Mouse (Mus musculus) intestine, postnatal 0 days (tissue): ENCODE measurements around the gene Ifna11. TPM values are rescaled to one million over a fixed set of nuclear protein-coding genes. Genes with fewer than 3 reads are reported as not detected.
"Not testable (repeated sequence)": the region's sequence is repeated elsewhere in the genome, so short reads cannot be mapped to it uniquely, and the experiment has no call there.

ENCODE experiments used
- ATAC-seq: fragments of 200-750 bp; cut with Nextera tagmentation; 2 replicates; pipeline ENCODE4 v1.8.0; 2017; ENCODE audit warnings: mild to moderate bottlenecking, moderate TSS enrichment, moderate library complexity
- H3K27ac ChIP-seq: fragments of 300-500 bp; sonication (generic); 2 replicates; pipeline ENCODE4 v1.5.1; 2014; ENCODE audit warnings: mild to moderate bottlenecking, low read depth, low read length, moderate library complexity
- H3K27me3 ChIP-seq: fragments of 300-500 bp; sonication (generic); replicated peaks from 2 replicates; pipeline ENCODE4 v1.6.1; 2014; ENCODE audit warnings: low read length, mixed read lengths; ENCODE audit not compliant: control insufficient read depth, insufficient read depth
- H3K36me3 ChIP-seq: fragments of 300-500 bp; sonication (generic); 2 replicates; pipeline ENCODE4 v1.6.1; 2014; ENCODE audit warnings: mild to moderate bottlenecking, moderate library complexity; ENCODE audit not compliant: control insufficient read depth, insufficient read depth
- H3K4me1 ChIP-seq: fragments of 300-500 bp; sonication (generic); replicated peaks from 2 replicates; pipeline ENCODE4 v1.6.1; 2014; ENCODE audit warnings: antibody characterized with exemption, low read length, mixed read lengths; ENCODE audit not compliant: control insufficient read depth, insufficient read depth
- H3K4me2 ChIP-seq: fragments of 300-500 bp; sonication (generic); replicated peaks from 2 replicates; pipeline ENCODE4 v1.6.1; 2014; ENCODE audit warnings: low read depth, mild to moderate bottlenecking, moderate library complexity
- H3K4me3 ChIP-seq: fragments of 300-500 bp; sonication (generic); 2 replicates; pipeline ENCODE4 v1.5.1; 2014; ENCODE audit warnings: low read depth, low read length
- H3K9ac ChIP-seq: fragments of 300-500 bp; sonication (generic); 2 replicates; pipeline ENCODE4 v1.6.1; 2014; ENCODE audit warnings: mild to moderate bottlenecking, low read depth, low read length
- H3K9me3 ChIP-seq: fragments of 300-500 bp; sonication (generic); 2 replicates; pipeline ENCODE4 v1.6.1; 2016; ENCODE audit warnings: mixed run types; ENCODE audit not compliant: control insufficient read depth
- CTCF ChIP-seq: sonication (generic); IDR thresholded peaks from 2 replicates; pipeline ENCODE4 v1.5.1; 2016; ENCODE audit warnings: low read depth, mild to moderate bottlenecking, control low read depth, antibody characterized with exemption, moderate library complexity
- WGBS: fragments of 180-500 bp; shearing (Covaris S2); extraction: QIAGEN DNeasy Blood & Tissue Kit; methylation state at CpG from one replicate; pipeline ENCODE4 v1.1.7; 2014; 5-methylcytosine and 5-hydroxymethylcytosine counted together
- polyA plus RNA-seq: library from polyadenylated mRNA; unstranded; fragments of >200 nt; fragmentation: Nextera tagmentation; extraction: Ambion mirVana; gene quantifications from 2 replicates; pipeline ENCODE4 v1.2.1, GENCODE M21; 2015

Ifna11 gene
- polyA plus RNA-seq, 1 experiment from 2014 or later: not detected

DNA sequence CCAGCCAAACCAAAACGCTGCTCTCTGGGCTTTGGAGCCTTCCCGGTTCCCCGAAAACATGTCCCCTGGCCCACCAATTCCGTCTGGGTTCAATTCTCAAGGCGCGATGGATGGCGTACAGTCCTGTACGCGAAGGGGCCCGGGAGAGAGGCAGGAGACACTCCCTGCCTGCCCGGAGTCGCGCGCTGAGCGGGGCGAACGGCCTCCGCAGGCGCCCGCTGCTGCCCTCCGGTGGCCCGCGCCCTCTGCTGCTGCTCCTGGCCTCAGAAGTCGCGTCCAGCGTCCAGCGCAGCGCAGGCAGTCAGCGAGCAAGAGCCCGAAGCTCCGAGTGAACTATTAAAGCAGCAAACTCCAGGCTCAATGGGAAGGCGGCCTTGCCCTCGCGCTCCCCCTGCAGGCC, 14.0 kb upstream of the Ifna11 start:
- H3K27me3 ChIP-seq, H3K27ac ChIP-seq, H3K4me1 ChIP-seq, H3K9me3 ChIP-seq, H3K36me3 ChIP-seq, H3K4me3 ChIP-seq, ATAC-seq, H3K9ac ChIP-seq, H3K4me2 ChIP-seq: not testable (repeated sequence)
- peak; percentile 53 for TF ChIP-seq CTCF
- WGBS: no CpG with 5 or more reads among the region's 34 CpGs

DNA sequence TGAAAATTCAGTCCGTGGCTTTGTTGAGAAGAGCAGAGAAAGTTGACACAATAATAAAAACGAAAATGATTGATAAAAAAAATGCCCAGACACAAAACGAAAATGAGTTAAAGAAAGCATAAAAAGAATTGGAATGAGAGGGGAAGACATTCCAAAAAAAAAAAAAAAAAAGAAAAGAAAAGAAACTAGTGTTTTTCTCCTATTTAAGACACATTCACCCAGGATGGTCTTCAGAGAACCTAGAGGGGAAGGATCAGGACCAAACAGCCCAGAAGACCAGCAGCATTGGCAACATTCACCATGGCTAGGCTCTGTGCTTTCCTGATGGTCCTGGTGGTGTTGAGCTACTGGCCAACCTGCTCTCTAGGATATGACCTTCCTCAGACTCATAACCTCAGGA, 3.8 kb upstream of the Ifna11 start, which contains the start of gene Ifna7:
Gene Ifna7, plus strand, starts transcription at position 301 of the 400 bp plus-strand sequence.
- H3K36me3 ChIP-seq: no peaks in the 10 kb centered on the region
- no peak for ATAC-seq
- no peak for TF ChIP-seq CTCF
- no peak within 1 kb of the TSS for H3K27ac ChIP-seq
- no peak within 1 kb of the TSS for H3K4me3 ChIP-seq
- H3K9me3 ChIP-seq: no peaks in the 10 kb centered on the region
- H3K9ac ChIP-seq: no peak within 1 kb of the TSS
- WGBS: 52% methylated on average over 3 of the region's 3 CpGs
- no peaks in the 10 kb centered on the region for H3K27me3 ChIP-seq
- no peaks in the 10 kb centered on the region for H3K4me1 ChIP-seq
- H3K4me2 ChIP-seq: no peak within 1 kb of the TSS

DNA sequence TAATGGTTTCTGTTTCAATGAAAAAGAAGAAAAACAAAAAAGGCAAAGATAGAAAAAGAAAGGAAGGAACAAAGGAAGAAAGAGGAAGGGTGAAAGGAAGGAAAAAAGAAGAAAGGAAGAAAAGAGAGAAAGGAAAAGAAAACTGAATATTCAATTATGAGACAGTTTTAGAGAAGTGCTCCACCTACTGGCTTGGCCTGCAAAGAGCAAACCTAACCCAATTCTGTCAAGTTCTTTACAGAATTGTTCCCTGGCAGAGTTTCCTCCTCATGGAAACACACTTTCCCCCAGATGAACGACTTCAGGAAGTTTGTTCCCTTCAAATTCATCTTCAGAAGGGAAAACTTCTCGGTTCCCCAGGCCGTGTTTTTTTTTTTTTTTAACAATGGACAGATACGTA, 3.2 kb downstream of the Ifna11 start:
- no peak for ATAC-seq
- no peaks in the 10 kb centered on the region for H3K9me3 ChIP-seq
- peak; percentile 62 for TF ChIP-seq CTCF
- no peak overlapping the region for H3K4me3 ChIP-seq
- no peak overlapping the region for H3K27ac ChIP-seq
- H3K4me1 ChIP-seq: no peaks in the 10 kb centered on the region
- WGBS: 24% methylated on average over 4 of the region's 4 CpGs
- H3K4me2 ChIP-seq: no peak overlapping the region
- no peaks in the 10 kb centered on the region for H3K36me3 ChIP-seq
- H3K9ac ChIP-seq: no peak overlapping the region
- no peaks in the 10 kb centered on the region for H3K27me3 ChIP-seq

DNA sequence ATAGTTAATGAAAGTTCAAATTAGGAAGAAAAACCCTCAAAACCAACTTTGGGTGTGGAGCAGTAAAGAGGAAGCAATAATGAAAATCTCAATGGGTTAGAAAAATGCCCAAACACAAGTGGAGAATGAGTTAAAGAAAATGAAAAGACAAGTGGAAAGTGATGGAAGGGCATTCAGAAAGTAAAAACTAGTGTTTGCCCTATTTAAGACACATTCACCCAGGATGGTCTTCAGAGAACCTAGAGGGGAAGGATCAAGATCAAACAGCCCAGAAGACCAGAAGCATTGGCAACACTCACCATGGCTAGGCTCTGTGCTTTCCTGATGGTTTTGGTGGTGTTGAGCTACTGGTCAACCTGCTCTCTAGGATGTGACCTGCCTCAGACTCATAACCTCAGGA, 7.4 kb downstream of the Ifna11 start, which contains the start of gene Ifna6:
Gene Ifna6, plus strand, starts transcription at position 301 of the 400 bp plus-strand sequence.
- not testable (repeated sequence) for H3K4me2 ChIP-seq, H3K36me3 ChIP-seq, H3K27me3 ChIP-seq, H3K4me3 ChIP-seq, ATAC-seq, H3K9me3 ChIP-seq, H3K4me1 ChIP-seq, H3K9ac ChIP-seq, H3K27ac ChIP-seq

DNA sequence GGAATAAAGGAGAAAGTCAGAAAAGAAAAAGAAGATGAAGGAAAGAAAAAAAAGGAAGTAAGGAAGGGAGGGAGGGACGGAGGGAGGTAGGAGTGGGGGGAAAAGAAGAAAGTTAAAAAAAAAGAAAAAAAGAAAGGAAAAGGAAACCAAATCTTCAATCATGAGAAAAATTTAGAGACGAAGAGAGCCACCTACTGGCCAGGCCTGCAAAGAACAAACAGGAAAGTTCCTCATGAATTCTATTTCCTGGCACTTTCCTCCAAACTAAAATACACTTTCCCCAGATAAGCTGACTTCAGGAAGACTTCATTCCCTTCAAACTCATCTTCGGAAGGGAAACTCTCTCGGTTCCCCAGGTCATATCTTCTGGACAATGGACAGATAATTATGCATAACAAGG, 10.8 kb downstream of the Ifna11 start:
- 34% methylated on average over 4 of the region's 4 CpGs for WGBS

DNA sequence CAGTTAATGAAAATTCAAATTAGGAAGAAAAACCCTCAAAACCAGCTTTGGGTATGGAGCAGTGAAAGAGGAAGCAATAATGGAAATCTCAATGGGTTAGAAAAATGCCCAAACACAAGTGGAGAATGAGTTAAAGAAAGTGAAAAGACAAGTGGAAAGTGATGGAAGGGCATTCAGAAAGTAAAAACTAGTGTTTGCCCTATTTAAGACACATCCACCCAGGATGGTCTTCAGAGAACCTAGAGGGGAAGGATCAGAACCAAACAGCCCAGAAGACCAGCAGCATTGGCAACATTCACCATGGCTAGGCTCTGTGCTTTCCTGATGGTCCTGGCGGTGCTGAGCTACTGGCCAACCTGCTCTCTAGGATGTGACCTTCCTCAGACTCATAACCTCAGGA, 15.5 kb downstream of the Ifna11 start, which contains the start of gene Ifna5:
Gene Ifna5, plus strand, starts transcription at position 301 of the 400 bp plus-strand sequence.
- 67% methylated on average over 1 of the region's 1 CpGs for WGBS
- H3K36me3 ChIP-seq, H3K9me3 ChIP-seq, H3K4me3 ChIP-seq, H3K27me3 ChIP-seq, H3K27ac ChIP-seq, H3K9ac ChIP-seq, ATAC-seq, H3K4me1 ChIP-seq, H3K4me2 ChIP-seq: not testable (repeated sequence)

More for the DNA sequence above, 10.8 kb downstream of the Ifna11 start:
- no peaks in the 10 kb centered on the region for H3K9me3 ChIP-seq
- no peak overlapping the region for H3K4me3 ChIP-seq
- no peaks in the 10 kb centered on the region for H3K36me3 ChIP-seq
- peak; percentile 58 for TF ChIP-seq CTCF
- no peaks in the 10 kb centered on the region for H3K4me1 ChIP-seq
- H3K27me3 ChIP-seq: no peaks in the 10 kb centered on the region
- no peak overlapping the region for H3K4me2 ChIP-seq
- no peak for ATAC-seq
- H3K27ac ChIP-seq: no peak overlapping the region
- H3K9ac ChIP-seq: no peak overlapping the region

DNA sequence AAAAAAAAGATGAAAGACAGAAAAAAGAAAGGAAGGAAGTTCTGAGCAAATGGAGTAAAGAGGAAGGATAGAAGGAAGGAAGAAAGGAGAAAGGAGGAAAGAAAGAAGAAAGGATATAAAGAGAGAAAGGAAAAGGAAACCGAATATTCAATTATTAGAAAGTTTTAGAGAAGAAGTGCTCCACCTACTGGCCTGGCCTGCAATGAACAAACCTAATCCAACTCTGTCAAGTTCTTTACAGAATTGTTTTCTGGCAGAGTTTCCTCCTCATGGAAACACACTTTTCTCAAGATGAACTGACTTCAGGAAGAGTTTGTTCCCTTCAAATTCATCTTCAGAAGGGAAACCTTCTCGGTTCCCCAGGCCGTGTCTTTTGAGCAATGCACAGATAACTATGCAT, 19.1 kb downstream of the Ifna11 start:
- no peak overlapping the region for H3K4me2 ChIP-seq
- 37% methylated on average over 3 of the region's 3 CpGs for WGBS
- no peak for ATAC-seq

More for the DNA sequence above, 19.1 kb downstream of the Ifna11 start:
- H3K4me1 ChIP-seq: no peaks in the 10 kb centered on the region
- H3K9me3 ChIP-seq: no peaks in the 10 kb centered on the region
- H3K36me3 ChIP-seq: no peaks in the 10 kb centered on the region
- peak; percentile 64 for TF ChIP-seq CTCF
- H3K27me3 ChIP-seq: no peaks in the 10 kb centered on the region; the same call in 1 of the 2 replicates
- no peak overlapping the region for H3K4me3 ChIP-seq
- H3K27ac ChIP-seq: no peak overlapping the region
- H3K9ac ChIP-seq: no peak overlapping the region
